In the genomic region with DNA sequence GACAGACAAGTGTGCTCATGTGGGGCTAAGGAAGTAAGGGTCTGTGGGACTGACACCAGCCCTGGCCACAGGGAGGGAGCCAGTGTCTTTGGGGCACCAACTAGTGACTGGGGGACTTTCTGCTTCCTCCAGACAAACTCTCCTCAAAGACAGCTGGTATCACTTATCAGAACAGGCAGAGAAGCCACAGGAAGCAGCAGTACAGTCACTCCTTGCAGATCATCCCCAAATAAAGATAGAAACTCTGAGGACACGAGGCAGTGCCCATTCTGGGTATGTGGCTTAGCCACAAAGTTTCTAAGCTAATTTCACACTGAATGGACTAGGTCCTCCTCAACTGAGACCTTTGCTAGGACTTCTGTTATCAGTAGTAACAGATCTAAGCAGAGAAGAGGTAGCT, we compare ENCODE assay signal across 22 mouse cellular contexts. TPM values are rescaled to one million over a fixed set of nuclear protein-coding genes. Genes with fewer than 3 reads are reported as not detected.
A peak's percentile ranks its signal among the peaks of the same experiment; 100 is the strongest.
DNase-seq lines count a peak whose midpoint lies in the region; ATAC-seq and TF ChIP-seq lines count a peak whose summit lies in the region.
"Had no signal": no experiment of that assay in that cellular context is flagged by ENCODE, and none has a peak within 500 bp of the region (broad histone marks: within the 10 kb centered on the region; RNA-seq: fewer than 3 reads in every experiment).

No protein-coding gene starts in this region.

- H3K27ac ChIP-seq in MEL (ENCODE audit: control insufficient read depth, low read depth, low read length), result peak overlapping the region; percentile 91
- peak overlapping the region; percentile 93 for H3K27ac ChIP-seq in liver, embryonic 11.5 days (ENCODE audit: low read depth, low read length)
- H3K27ac ChIP-seq in midbrain, embryonic 16.5 days (ENCODE audit: low read length), result no peak overlapping the region
- H3K27ac ChIP-seq: heart, embryonic 15.5 days; hindbrain, embryonic 10.5 days; kidney, postnatal 0 days; limb, embryonic 13.5 days; lung, embryonic 15.5 days; midbrain, embryonic 13.5 days had no signal

- DNase-seq in MEL (ENCODE audit: low read depth, low spot score), result peak; percentile 89
- peak; percentile 56 for DNase-seq in c-Kit-positive CD71-negative TER-119-negative erythroid progenitor cells, embryonic 14.5 days (ENCODE audit: low read depth)
- peak; percentile 48 for DNase-seq in liver, embryonic 11.5 days (ENCODE audit: low spot score)
- DNase-seq in gastrocnemius, adult 8-10 months (ENCODE audit: low spot score in 2 of 2), result no peak
- no peak for DNase-seq in gastrocnemius, postnatal 25 days
- DNase-seq: cerebellum, adult 11-12 months; cerebellum, postnatal 14 days; embryo, embryonic 11 days; heart, adult 11 months; kidney, adult 11 months; lung, postnatal 4 days; thymus, postnatal 4 days had no signal

- no peaks in the 10 kb centered on the region for H3K27me3 ChIP-seq in MEL (ENCODE audit: control insufficient read depth in 1 of 2, insufficient read depth in 2 of 2, low read length in 2 of 2)
- no peaks in the 10 kb centered on the region for H3K27me3 ChIP-seq in liver, embryonic 11.5 days (replicated peaks; ENCODE audit: control insufficient read depth, insufficient read depth, low read length)
- H3K27me3 ChIP-seq in midbrain, embryonic 16.5 days (ENCODE audit: control insufficient read depth, insufficient read depth, low read depth, low read length), result no peaks in the 10 kb centered on the region
- H3K27me3 ChIP-seq: heart, embryonic 15.5 days; limb, embryonic 13.5 days; lung, embryonic 15.5 days; midbrain, embryonic 13.5 days had no signal

- peak; percentile 88 for ATAC-seq in liver, embryonic 11.5 days (replicated peaks; ENCODE audit: low FRiP score)
- peak; percentile 29 for ATAC-seq in megakaryocyte, adult 5-6 weeks (ENCODE audit: poor library complexity, severe bottlenecking)
- ATAC-seq in monocyte, adult 5-6 weeks (replicated peaks; ENCODE audit: insufficient number of reproducible peaks, low FRiP score, low TSS enrichment, poor library complexity, severe bottlenecking), result no peak
- ATAC-seq in midbrain, embryonic 16.5 days, result no peak
- ATAC-seq: forebrain, embryonic 16.5 days; midbrain, embryonic 13.5 days had no signal

- H3K4me1 ChIP-seq in MEL (ENCODE audit: control insufficient read depth in 1 of 2, insufficient read depth in 2 of 2, low read length in 2 of 2), result peaks cover 20 to 36% of the 10 kb centered on the region in 2 experiments
- H3K4me1 ChIP-seq in liver, embryonic 11.5 days (replicated peaks; ENCODE audit: control insufficient read depth, insufficient read depth, low read length), result peaks cover 52% of the 10 kb centered on the region
- H3K4me1 ChIP-seq in midbrain, embryonic 16.5 days (ENCODE audit: control insufficient read depth, insufficient read depth, low read length), result no peaks in the 10 kb centered on the region
- H3K4me1 ChIP-seq: hindbrain, embryonic 10.5 days; limb, embryonic 13.5 days; lung, embryonic 15.5 days; midbrain, embryonic 13.5 days had no signal

- no peak; a peak in 1 of 4 replicates for TF ChIP-seq POLR2A in MEL (IDR thresholded peaks at IDR 0.05; ENCODE audit: control insufficient read depth in 1 of 2, insufficient read depth in 1 of 2, low read depth in 1 of 2, low read length in 2 of 2, poor library complexity in 1 of 2)

- TF ChIP-seq CTCF in MEL (IDR thresholded peaks at IDR 0.05 in 2 of 3, conservative IDR thresholded peaks at IDR 0.05 in 1 of 3; ENCODE audit: control insufficient read depth in 1 of 3, insufficient read depth in 1 of 3, low read depth in 2 of 3, low read length in 3 of 3, poor library complexity in 1 of 3, severe bottlenecking in 1 of 3), result no peak

- TF ChIP-seq EP300 in MEL (IDR thresholded peaks at IDR 0.05; ENCODE audit: low read depth in 1 of 2, low read length in 2 of 2), result peak; percentile 93 to 97

- 34% methylated on average over 1 of the region's 1 CpGs for WGBS in liver, embryonic 11.5 days
- 79% methylated on average over 1 of the region's 1 CpGs for WGBS in midbrain, embryonic 16.5 days

- H3K4me2 ChIP-seq in liver, embryonic 11.5 days, result peak overlapping the region; percentile 40
- no peak overlapping the region for H3K4me2 ChIP-seq in midbrain, embryonic 16.5 days (ENCODE audit: low read length)
- H3K4me2 ChIP-seq: heart, embryonic 15.5 days; limb, embryonic 13.5 days; lung, embryonic 15.5 days; midbrain, embryonic 13.5 days had no signal

- no peak overlapping the region for H3K4me3 ChIP-seq in MEL (ENCODE audit: control insufficient read depth in 1 of 2, insufficient read depth in 1 of 2, low read depth in 2 of 2, low read length in 2 of 2)
- no peak overlapping the region for H3K4me3 ChIP-seq in liver, embryonic 11.5 days (ENCODE audit: low read depth, low read length)
- H3K4me3 ChIP-seq in midbrain, embryonic 16.5 days (ENCODE audit: low read depth, low read length), result no peak overlapping the region
- H3K4me3 ChIP-seq: heart, embryonic 15.5 days; hindbrain, embryonic 10.5 days; limb, embryonic 13.5 days; lung, embryonic 15.5 days; midbrain, embryonic 13.5 days had no signal

- no peak for TF ChIP-seq RAD21 in MEL (IDR thresholded peaks at IDR 0.05; ENCODE audit: low read depth, low read length)

- peak overlapping the region; percentile 22 for H3K9ac ChIP-seq in MEL (ENCODE audit: control insufficient read depth, low read depth, low read length, poor library complexity, severe bottlenecking)
- peak overlapping the region; percentile 44 for H3K9ac ChIP-seq in liver, embryonic 11.5 days (ENCODE audit: low read depth, low read length)
- H3K9ac ChIP-seq in midbrain, embryonic 16.5 days (ENCODE audit: low read depth, low read length), result no peak overlapping the region
- H3K9ac ChIP-seq: heart, embryonic 15.5 days; limb, embryonic 13.5 days; lung, embryonic 15.5 days; midbrain, embryonic 13.5 days had no signal

- peaks cover 17 to 34% of the 10 kb centered on the region in 2 experiments for H3K36me3 ChIP-seq in MEL (ENCODE audit: control insufficient read depth in 1 of 2, insufficient read depth in 2 of 2, low read length in 2 of 2)
- H3K36me3 ChIP-seq in liver, embryonic 11.5 days (ENCODE audit: control insufficient read depth, insufficient read depth, low read length), result peaks cover 19% of the 10 kb centered on the region
- peaks cover 55% of the 10 kb centered on the region for H3K36me3 ChIP-seq in midbrain, embryonic 16.5 days (ENCODE audit: control insufficient read depth, insufficient read depth, low read length)

- H3K79me2 ChIP-seq in MEL (ENCODE audit: control insufficient read depth, insufficient read depth, low read length, poor library complexity), result no peaks in the 10 kb centered on the region

- no peaks in the 10 kb centered on the region for H3K9me3 ChIP-seq in MEL (replicated peaks; ENCODE audit: insufficient read depth, low read length)
- no peaks in the 10 kb centered on the region for H3K9me3 ChIP-seq in liver, embryonic 11.5 days (ENCODE audit: control insufficient read depth, low read length)
- no peaks in the 10 kb centered on the region for H3K9me3 ChIP-seq in midbrain, embryonic 16.5 days (replicated peaks; ENCODE audit: control insufficient read depth, low read length, poor library complexity, severe bottlenecking)
- H3K9me3 ChIP-seq: heart, embryonic 15.5 days; hindbrain, embryonic 10.5 days; limb, embryonic 13.5 days; lung, embryonic 15.5 days; midbrain, embryonic 13.5 days had no signal

TF ChIP-seq in MEL, 35 proteins besides CTCF, POLR2A, EP300 and RAD21:
- TF ChIP-seq USF1 (IDR thresholded peaks at IDR 0.05; ENCODE audit: low read depth, low read length), result no peak
- TF ChIP-seq TBP (IDR thresholded peaks at IDR 0.05; ENCODE audit: low read depth, low read length), result peak; percentile 51
- peak; percentile 92 for TF ChIP-seq MYC (IDR thresholded peaks at IDR 0.05; ENCODE audit: low read depth, low read length)
- TF ChIP-seq POLR2AphosphoS5 (IDR thresholded peaks at IDR 0.05; ENCODE audit: borderline replicate concordance, low read depth, low read length), result no peak
- TF ChIP-seq MAFK (IDR thresholded peaks at IDR 0.05; ENCODE audit: borderline replicate concordance, low read depth, low read length), result peak; percentile 13; the same call in 1 of the 2 replicates
- peak; percentile 97 for TF ChIP-seq GATA1 (IDR thresholded peaks at IDR 0.05; ENCODE audit: low read depth, low read length)
- peak; percentile 77 for TF ChIP-seq MXI1 (IDR thresholded peaks at IDR 0.05; ENCODE audit: low read depth, low read length)
- peak; percentile 98 for TF ChIP-seq ETS1 (IDR thresholded peaks at IDR 0.05; ENCODE audit: low read depth, low read length)
- no peak for TF ChIP-seq CHD2 (IDR thresholded peaks at IDR 0.05; ENCODE audit: low read length)
- no peak for TF ChIP-seq SMC3 (IDR thresholded peaks at IDR 0.05; ENCODE audit: low read depth, low read length)
- TF ChIP-seq BHLHE40 (IDR thresholded peaks at IDR 0.05; ENCODE audit: borderline replicate concordance, low read depth, low read length), result peak; percentile 63; the same call in 1 of the 2 replicates
- no peak for TF ChIP-seq GABPA (IDR thresholded peaks at IDR 0.05; ENCODE audit: low read depth, low read length)
- TF ChIP-seq KAT2A (conservative IDR thresholded peaks at IDR 0.05; ENCODE audit: low read depth, low read length), result no peak
- TF ChIP-seq TAL1 (IDR thresholded peaks at IDR 0.05; ENCODE audit: low read length), result peak; percentile 94
- peak; percentile 78 for TF ChIP-seq RCOR1 (IDR thresholded peaks at IDR 0.05; ENCODE audit: low read depth, low read length)
- peak; percentile 89 for TF ChIP-seq SIN3A (IDR thresholded peaks at IDR 0.05; ENCODE audit: low read length)
- TF ChIP-seq MAX (IDR thresholded peaks at IDR 0.05; ENCODE audit: low read length), result peak; percentile 50; the same call in 1 of the 2 replicates
- TF ChIP-seq TCF12 (IDR thresholded peaks at IDR 0.05; ENCODE audit: low read depth, low read length), result peak; percentile 96
- TF ChIP-seq NELFE (IDR thresholded peaks at IDR 0.05; ENCODE audit: low read depth, low read length), result no peak

RNA-seq across cellular contexts. Expression of a gene that starts 22.1 kb away (rescaled TPM):
- 35.5 and 38.4 TPM in 2 replicates for total RNA-seq in MEL (2012; rRNA removed)
- polyA plus RNA-seq in MEL (2012; ENCODE audit: insufficient read depth in 1 of 2, insufficient read length in 2 of 2, low read depth in 1 of 2, low replicate concordance in 2 of 2, missing spikeins in 1 of 2), result 10 to 100 TPM in 1 of 2 experiments, not detected in 1; 95.0 TPM
- 101 and 106 TPM in 2 replicates for polyA plus RNA-seq in liver, embryonic 11.5 days (2014; fragmentation: Nextera tagmentation; extraction: Ambion mirVana)
- total RNA-seq in megakaryocyte, adult 5-6 weeks (2015), result 0.04 and 0.30 TPM in 2 replicates
- total RNA-seq in megakaryocyte, adult 5-6 weeks (2017), result 0.22 and 1.3 TPM in 2 replicates
- total RNA-seq in monocyte, adult 5-6 weeks (2017), result 2.1 to 5.7 TPM (median 3.0 TPM) in 3 replicates
- 10 to 100 TPM; 16.6 to 19.3 (median 17.9) TPM for total RNA-seq in gastrocnemius, adult 8-10 months (2022)
- 190 and 195 TPM in 2 replicates for polyA plus RNA-seq in midbrain, embryonic 16.5 days (2015; fragmentation: Nextera tagmentation; extraction: Ambion mirVana)
- total RNA-seq in gastrocnemius, postnatal 25 days (2021), result 10 to 100 TPM; 18.7 to 22.1 TPM

Comparison
In these comparisons a context has a peak if more than half of its experiments do, and no peak if none do; other contexts are left out.
1. DNase-seq: peak in MEL (single experiment), c-Kit-positive CD71-negative TER-119-negative erythroid progenitor cells, embryonic 14.5 days (single experiment) and liver, embryonic 11.5 days (single experiment); none in gastrocnemius, adult 8-10 months (0 of 2) and gastrocnemius, postnatal 25 days (single experiment).
2. ATAC-seq: peak in liver, embryonic 11.5 days (single experiment) and megakaryocyte, adult 5-6 weeks (single experiment); none in monocyte, adult 5-6 weeks (single experiment) and midbrain, embryonic 16.5 days (single experiment).